Comparison of ENCODE assay signal across 8 mouse cellular contexts in the genomic region with DNA sequence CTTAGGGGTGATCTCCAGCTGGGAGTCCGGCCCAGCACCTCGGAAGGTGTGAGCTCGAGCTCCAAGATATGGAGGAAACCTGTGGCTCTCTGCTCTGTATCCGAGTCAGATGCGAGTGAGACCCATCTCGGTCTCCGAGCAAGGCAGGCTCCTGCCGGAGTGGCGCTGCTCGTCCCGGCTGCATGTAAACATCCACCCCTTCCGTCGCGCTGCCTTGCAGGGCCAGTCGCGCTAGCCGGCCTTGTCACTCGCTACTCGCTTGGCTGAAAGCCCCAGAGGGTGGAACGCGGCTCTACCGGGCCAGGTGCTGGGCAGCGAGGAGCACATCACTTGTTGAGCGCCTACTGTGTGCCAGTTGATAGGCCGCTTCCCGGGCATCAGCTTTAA. TPM values are rescaled to one million over a fixed set of nuclear protein-coding genes. Genes with fewer than 3 reads are reported as not detected.
DNase-seq lines count a peak whose midpoint lies in the region; ATAC-seq and TF ChIP-seq lines count a peak whose summit lies in the region.

No protein-coding gene starts in this region.

- peak; percentile 86 to 94 for DNase-seq in adrenal gland, adult (ENCODE audit: inconsistent age in 2 of 2, low spot score in 1 of 2)
- DNase-seq in gastrocnemius, postnatal 36 days = peak; percentile 73 to 75
- DNase-seq in limb, embryonic 10.5 days (ENCODE audit: low spot score) = peak; percentile 78
- DNase-seq in midbrain, embryonic 10.5 days (ENCODE audit: low spot score) = peak; percentile 85
- DNase-seq in right cerebral cortex, postnatal 4 days = peak; percentile 71
- DNase-seq in urinary bladder, postnatal 36 days (ENCODE audit: low spot score in 2 of 2) = peak; percentile 73 to 75

- H3K4me2 ChIP-seq in intestine, embryonic 15.5 days (replicated peaks) = peak overlapping the region; percentile 62

- peak overlapping the region; percentile 53 for H3K4me3 ChIP-seq in cortical plate, adult 2 months (ENCODE audit: insufficient read depth, low read length)
- H3K4me3 ChIP-seq in intestine, embryonic 15.5 days (replicated peaks) = peak overlapping the region; percentile 95
- peak overlapping the region; percentile 99 for H3K4me3 ChIP-seq in limb, embryonic 10.5 days
- peak overlapping the region; percentile 96 for H3K4me3 ChIP-seq in midbrain, embryonic 10.5 days

- TF ChIP-seq CTCF in cortical plate, adult 2 months (IDR thresholded peaks at IDR 0.05; ENCODE audit: extremely low read depth, insufficient read depth, low read length) = 0 out of 2 replicates have a peak, but pooled peaks have one; percentile 1

- intact Hi-C loops in gastrocnemius, postnatal 36 days (cut with DNase I) = loop anchor here (2.0 to 10.0 kb wide), 5 partner anchors 44 to 477 kb away; no protein-coding TSS in a partner anchor

- H3K27me3 ChIP-seq in intestine, embryonic 15.5 days (replicated peaks) = no peaks in the 10 kb centered on the region
- H3K27me3 ChIP-seq in limb, embryonic 10.5 days (ENCODE audit: low read depth, poor library complexity, severe bottlenecking) = peaks cover 6% of the 10 kb centered on the region; the same call in 1 of the 2 replicates
- H3K27me3 ChIP-seq in midbrain, embryonic 10.5 days (ENCODE audit: low read depth, poor library complexity, severe bottlenecking) = peaks cover 13% of the 10 kb centered on the region; the same call in 1 of the 2 replicates

- H3K27ac ChIP-seq in cortical plate, adult 2 months (ENCODE audit: insufficient read depth, low read length) = peak overlapping the region; percentile 72
- H3K27ac ChIP-seq in intestine, embryonic 15.5 days = peak overlapping the region; percentile 95
- H3K27ac ChIP-seq in limb, embryonic 10.5 days = peak overlapping the region; percentile 98
- H3K27ac ChIP-seq in midbrain, embryonic 10.5 days (replicated peaks) = peak overlapping the region; percentile 97

- H3K4me1 ChIP-seq in cortical plate, adult 2 months (ENCODE audit: control insufficient read depth, insufficient read depth, low read length) = no peaks in the 10 kb centered on the region
- 0 out of 2 replicates have a peak, but pooled peaks cover 4% of the 10 kb centered on the region for H3K4me1 ChIP-seq in intestine, embryonic 15.5 days (replicated peaks)
- peaks cover 68% of the 10 kb centered on the region for H3K4me1 ChIP-seq in limb, embryonic 10.5 days
- H3K4me1 ChIP-seq in midbrain, embryonic 10.5 days = peaks cover 41% of the 10 kb centered on the region

- WGBS in intestine, embryonic 15.5 days = under 1% methylated on average over 26 of the region's 26 CpGs
- WGBS in limb, embryonic 10.5 days = under 1% methylated on average over 26 of the region's 26 CpGs
- under 1% methylated on average over 26 of the region's 26 CpGs for WGBS in midbrain, embryonic 10.5 days

- H3K36me3 ChIP-seq in intestine, embryonic 15.5 days = no peaks in the 10 kb centered on the region
- peaks cover 28% of the 10 kb centered on the region for H3K36me3 ChIP-seq in limb, embryonic 10.5 days
- H3K36me3 ChIP-seq in midbrain, embryonic 10.5 days = peaks cover 26% of the 10 kb centered on the region

- H3K9me3 ChIP-seq in intestine, embryonic 15.5 days = no peaks in the 10 kb centered on the region
- H3K9me3 ChIP-seq in limb, embryonic 10.5 days (replicated peaks) = no peaks in the 10 kb centered on the region
- H3K9me3 ChIP-seq in midbrain, embryonic 10.5 days (replicated peaks) = no peaks in the 10 kb centered on the region

- peak; percentile 82 for ATAC-seq in intestine, embryonic 15.5 days

- TF ChIP-seq POLR2A in cortical plate, adult 2 months (IDR thresholded peaks at IDR 0.05; ENCODE audit: extremely low read depth, insufficient read depth, low read length) = no peak

- H3K9ac ChIP-seq in intestine, embryonic 15.5 days = peak overlapping the region; percentile 97

RNA-seq across cellular contexts. Expression of a gene that starts 1.0 kb away (rescaled TPM):
- 258 and 263 TPM in 2 replicates for polyA plus RNA-seq in cortical plate, adult 2 months (2012; rRNA removed)
- total RNA-seq in gastrocnemius, postnatal 36 days (2021) = 10 to 100 TPM; 43.9 to 45.4 TPM
- polyA plus RNA-seq in intestine, embryonic 15.5 days (2015; fragmentation: Nextera tagmentation; extraction: Ambion mirVana) = 41.2 and 42.0 TPM in 2 replicates
- 58.9 and 75.2 TPM in 2 replicates for polyA plus RNA-seq in limb, embryonic 10.5 days (2016; fragmentation: Nextera tagmentation; extraction: Ambion mirVana)
- polyA plus RNA-seq in midbrain, embryonic 10.5 days (2016; fragmentation: Nextera tagmentation; extraction: Ambion mirVana) = 44.5 and 55.6 TPM in 2 replicates

RNA-seq across cellular contexts. Expression of a gene that starts 48.5 kb away (rescaled TPM):
- 13.8 and 14.2 TPM in 2 replicates for polyA plus RNA-seq in cortical plate, adult 2 months (2012; rRNA removed)
- total RNA-seq in gastrocnemius, postnatal 36 days (2021) = 100 to 1,000 TPM; 127 to 129 TPM
- 4.6 and 5.4 TPM in 2 replicates for polyA plus RNA-seq in intestine, embryonic 15.5 days (2015; fragmentation: Nextera tagmentation; extraction: Ambion mirVana)
- polyA plus RNA-seq in limb, embryonic 10.5 days (2016; fragmentation: Nextera tagmentation; extraction: Ambion mirVana) = 0.36 and 0.39 TPM in 2 replicates
- 1.9 and 2.6 TPM in 2 replicates for polyA plus RNA-seq in midbrain, embryonic 10.5 days (2016; fragmentation: Nextera tagmentation; extraction: Ambion mirVana)

Comparison
In these comparisons a context has a peak if more than half of its experiments do, and no peak if none do; other contexts are left out.
1. Peak in every context shown above with its lines: DNase-seq, ATAC-seq, H3K4me3 ChIP-seq and H3K27ac ChIP-seq.